Mouse (Mus musculus): ENCODE results near the gene 4930518I15Rik. TPM values are rescaled to one million over a fixed set of nuclear protein-coding genes. Genes with fewer than 3 reads are reported as not detected.

Gene 4930518I15Rik
- 4.4 TPM for total RNA-seq (2023)

DNA sequence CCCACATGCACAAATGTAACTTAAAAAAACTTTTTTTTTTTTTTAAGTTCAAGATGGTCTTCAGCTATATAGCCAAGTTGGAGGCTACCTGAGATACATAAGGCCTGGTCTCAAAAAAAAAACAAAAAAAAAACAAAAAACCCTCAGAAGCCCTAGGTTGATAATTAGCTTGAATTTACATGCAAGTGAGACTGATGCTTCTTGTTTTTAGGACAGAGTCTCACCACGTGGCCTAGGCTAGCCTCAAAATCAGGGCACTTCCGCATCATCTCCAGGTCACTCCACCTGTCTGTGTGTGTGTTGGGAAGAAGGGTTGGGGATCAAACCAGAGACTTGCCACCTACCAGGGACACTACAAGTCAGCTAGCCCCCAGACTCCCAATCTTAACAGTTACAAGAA lies at the start of gene 4930518I15Rik:
4930518I15Rik (minus strand) TSS at position 112 of the 400 bp plus-strand sequence.

GRCm38 (mm10) chr2:156887017-156887416 lies 29.3 kb upstream of the 4930518I15Rik start, which contains the start of gene Sla2:
Gene Sla2, minus strand, starts transcription at chr2:156887192.

DNA sequence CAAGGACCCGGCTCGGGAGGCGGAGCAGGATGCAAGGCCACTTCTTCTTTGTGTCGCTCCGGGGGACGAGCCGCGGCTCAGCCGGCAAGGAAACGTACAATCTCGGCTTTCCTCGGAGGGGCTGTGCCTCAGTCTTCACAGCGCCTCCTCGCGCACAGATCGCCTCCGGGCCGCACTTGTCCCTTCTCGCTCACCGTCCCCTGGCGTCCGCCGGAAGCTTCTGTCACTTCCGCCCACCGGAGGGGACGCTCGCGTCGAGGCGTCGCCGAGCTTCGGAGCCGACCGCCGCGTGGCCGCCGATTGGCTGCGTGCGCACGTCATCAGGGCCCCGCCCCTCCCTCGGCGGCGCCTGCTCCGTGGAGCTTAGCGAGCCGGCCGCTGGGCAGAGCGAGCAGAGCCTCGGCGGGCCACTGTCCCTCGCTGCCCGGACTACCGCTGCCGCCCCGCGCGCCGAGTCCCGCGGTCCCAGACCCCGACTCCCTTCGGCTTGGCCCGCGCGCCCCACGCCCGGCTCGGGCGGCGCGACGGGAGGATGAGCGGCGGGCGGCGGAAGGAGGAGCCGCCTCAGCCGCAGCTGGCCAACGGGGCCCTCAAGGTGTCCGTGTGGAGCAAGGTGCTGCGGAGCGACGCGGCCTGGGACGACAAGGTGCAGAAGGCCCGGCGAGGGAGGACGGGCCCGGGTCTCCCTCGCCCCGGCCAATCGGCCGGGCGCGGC lies 5.2 kb upstream of the 4930518I15Rik start, which contains the start of gene Rab5if:
Rab5if (plus strand) TSS at position 357 of the 715 bp plus-strand sequence.

GRCm38 (mm10) chr2:156839319-156840191 lies 18.2 kb downstream of the 4930518I15Rik start, which contains the start of gene Tgif2:
Gene Tgif2, plus strand, starts transcription at chr2:156840007.

Other genes with a start within 250 kb of the 4930518I15Rik start
- gene Dlgap4, start 244.2 kb downstream of the 4930518I15Rik start, total RNA-seq (2023), result 81.9 TPM
- gene Myl9, start 82.5 kb downstream of the 4930518I15Rik start, total RNA-seq (2023), result 2.3 TPM
- 70.1 TPM for gene Tgif2, start 17.9 kb downstream of the 4930518I15Rik start, total RNA-seq (2023)
- 61.3 TPM for gene Rab5if, start 5.2 kb upstream of the 4930518I15Rik start, total RNA-seq (2023)
- 29.3 TPM for gene Sla2, start 29.2 kb upstream of the 4930518I15Rik start, total RNA-seq (2023)
- 91.7 TPM for gene Ndrg3, start 134.1 kb upstream of the 4930518I15Rik start, total RNA-seq (2023)
- 14.2 TPM for gene Dsn1, start 149.2 kb upstream of the 4930518I15Rik start, total RNA-seq (2023)
- 0.68 TPM for gene Soga1, start 221.3 kb upstream of the 4930518I15Rik start, total RNA-seq (2023)
- gene Tldc2, start 229.1 kb upstream of the 4930518I15Rik start, total RNA-seq (2023), result not detected

Data from CD4-positive naive resting alpha-beta T cell, adult 57 days (primary cell).